Mouse (Mus musculus) heart, embryonic 11.5 days (tissue): ENCODE measurements around the gene Btbd35f16. TPM values are rescaled to one million over a fixed set of nuclear protein-coding genes. Genes with fewer than 3 reads are reported as not detected.
"Not testable (repeated sequence)": the region's sequence is repeated elsewhere in the genome, so short reads cannot be mapped to it uniquely, and the experiment has no call there.

Experiments used
- ATAC-seq: fragments of 200-750 bp; cut with Nextera tagmentation; replicated peaks from 2 replicates; pipeline ENCODE4 v1.8.0; 2017; ENCODE audit warnings: moderate library complexity; ENCODE audit not compliant: insufficient number of reproducible peaks, low FRiP score, low TSS enrichment
- H3K27ac ChIP-seq: fragments of 300-500 bp; sonication (generic); 2 replicates; pipeline ENCODE4 v1.5.1; 2014; ENCODE audit warnings: mild to moderate bottlenecking, low read depth, low read length
- H3K27me3 ChIP-seq: fragments of 300-500 bp; sonication (generic); 2 replicates; pipeline ENCODE4 v1.6.1; 2014; ENCODE audit warnings: mild to moderate bottlenecking, low read length, mixed read lengths; ENCODE audit not compliant: control insufficient read depth, insufficient read depth
- H3K36me3 ChIP-seq: fragments of 300-500 bp; sonication (generic); 2 replicates; pipeline ENCODE4 v1.6.1; 2014; ENCODE audit warnings: mild to moderate bottlenecking, low read length, moderate library complexity, mixed read lengths; ENCODE audit not compliant: control insufficient read depth, insufficient read depth
- H3K4me1 ChIP-seq: fragments of 300-500 bp; sonication (generic); 2 replicates; pipeline ENCODE4 v1.6.1; 2014; ENCODE audit warnings: low read length; ENCODE audit not compliant: control insufficient read depth, insufficient read depth
- H3K4me2 ChIP-seq: fragments of 300-500 bp; sonication (generic); 2 replicates; pipeline ENCODE4 v1.6.1; 2014; ENCODE audit warnings: mild to moderate bottlenecking, moderate library complexity
- H3K4me3 ChIP-seq: fragments of 300-500 bp; sonication (generic); 2 replicates; pipeline ENCODE4 v1.5.1; 2014; ENCODE audit warnings: low read depth, low read length
- H3K9ac ChIP-seq: fragments of 300-500 bp; sonication (generic); 2 replicates; pipeline ENCODE4 v1.6.1; 2014; ENCODE audit warnings: mild to moderate bottlenecking, low read depth, low read length, moderate library complexity
- H3K9me3 ChIP-seq: fragments of 300-500 bp; sonication (generic); replicated peaks from 2 replicates; pipeline ENCODE4 v1.6.1; 2016; ENCODE audit warnings: low read length; ENCODE audit not compliant: control insufficient read depth
- WGBS: fragments of 180-500 bp; shearing (Covaris S2); extraction: QIAGEN DNeasy Blood & Tissue Kit; methylation state at CpG from one replicate; pipeline ENCODE4 v1.1.7; 2014; ENCODE audit not compliant: insufficient replicate concordance; 5-methylcytosine and 5-hydroxymethylcytosine counted together
- polyA plus RNA-seq: library from polyadenylated mRNA; unstranded; fragments of >200 nt; fragmentation: Nextera tagmentation; extraction: Ambion mirVana; gene quantifications from 2 replicates; pipeline ENCODE4 v1.2.1, GENCODE M21; 2014

Btbd35f16 gene
- polyA plus RNA-seq, result not detected in 2 replicates

DNA sequence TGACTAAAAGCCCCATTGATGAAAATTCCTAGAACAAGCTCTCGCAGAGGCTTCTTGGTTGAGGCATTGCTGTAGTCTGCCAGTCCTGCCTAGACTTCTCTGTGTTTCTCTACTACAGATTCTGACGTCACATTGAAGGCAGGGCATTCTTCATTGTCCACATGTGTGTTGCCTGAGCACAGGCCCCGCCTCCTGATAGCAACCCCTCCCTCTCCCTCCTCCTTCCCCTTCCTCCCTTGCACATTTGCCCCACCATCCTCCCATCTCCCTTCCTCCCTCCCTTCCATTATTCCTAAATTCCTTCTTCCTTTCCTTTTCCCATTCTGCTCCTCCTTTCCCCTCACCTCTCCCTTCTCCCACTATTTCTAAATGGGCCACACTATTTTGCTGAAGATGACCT lies at the start of gene Btbd35f16:
TSS of gene Btbd35f16 (minus strand) at position 101 of the 400 bp plus-strand sequence.
- no CpG with 5 or more reads among the region's 3 CpGs for WGBS
- H3K27me3 ChIP-seq, result not testable (repeated sequence)

More for the DNA sequence above, at the start of gene Btbd35f16:
- H3K4me3 ChIP-seq, H3K9me3 ChIP-seq, ATAC-seq, H3K4me2 ChIP-seq, H3K9ac ChIP-seq, H3K27ac ChIP-seq, H3K36me3 ChIP-seq, H3K4me1 ChIP-seq: not testable (repeated sequence)

Other genes starting within 250 kb of the Btbd35f16 start
- not detected in 2 replicates for gene Btbd35f10, start 204.1 kb downstream of the Btbd35f16 start, polyA plus RNA-seq
- gene Btbd35f3, start 80.7 kb upstream of the Btbd35f16 start, polyA plus RNA-seq, result not detected in 2 replicates
- not detected in 2 replicates for gene Btbd35f28, start 239.6 kb upstream of the Btbd35f16 start, polyA plus RNA-seq